Mouse (Mus musculus) limb, embryonic 11.5 days (tissue): ENCODE data around the gene Krt23. TPM values are rescaled to one million over a fixed set of nuclear protein-coding genes. Genes with fewer than 3 reads are reported as not detected.

Experiments used
- ATAC-seq: fragments of 200-750 bp; cut with Nextera tagmentation; 2 replicates; pipeline ENCODE4 v1.8.0; 2017; ENCODE audit warnings: low read depth; ENCODE audit not compliant: insufficient number of reproducible peaks, low FRiP score, low TSS enrichment
- DNase-seq: peaks from one replicate; pipeline ENCODE4 v3.0.0-alpha.2; 2015; ENCODE audit warnings: low spot score
- H3K27ac ChIP-seq: fragments of 300-500 bp; sonication (generic); replicated peaks from 2 replicates; pipeline ENCODE4 v1.5.1; 2014; ENCODE audit warnings: low read depth, mild to moderate bottlenecking, low read length
- H3K27me3 ChIP-seq: fragments of 300-500 bp; sonication (generic); 2 replicates; pipeline ENCODE4 v1.6.1; 2014; ENCODE audit warnings: mild to moderate bottlenecking, low read length, mixed read lengths; ENCODE audit not compliant: control insufficient read depth, insufficient read depth
- H3K36me3 ChIP-seq: fragments of 300-500 bp; sonication (generic); 2 replicates; pipeline ENCODE4 v1.6.1; 2014; ENCODE audit warnings: mild to moderate bottlenecking, low read length, moderate library complexity, mixed read lengths; ENCODE audit not compliant: control insufficient read depth, insufficient read depth
- H3K4me1 ChIP-seq: fragments of 300-500 bp; sonication (generic); 2 replicates; pipeline ENCODE4 v1.6.1; 2014; ENCODE audit warnings: low read length, mixed read lengths; ENCODE audit not compliant: control insufficient read depth, insufficient read depth
- H3K4me2 ChIP-seq: fragments of 300-500 bp; sonication (generic); 2 replicates; pipeline ENCODE4 v1.6.1; 2014; ENCODE audit warnings: low read depth, mild to moderate bottlenecking, moderate library complexity; ENCODE audit not compliant: severe bottlenecking
- H3K4me3 ChIP-seq: fragments of 300-500 bp; sonication (generic); 2 replicates; pipeline ENCODE4 v1.5.1; 2014; ENCODE audit warnings: low read depth, low read length
- H3K9ac ChIP-seq: fragments of 300-500 bp; sonication (generic); 2 replicates; pipeline ENCODE4 v1.6.1; 2014; ENCODE audit warnings: mild to moderate bottlenecking, low read length
- H3K9me3 ChIP-seq: fragments of 300-500 bp; sonication (generic); 2 replicates; pipeline ENCODE4 v1.6.1; 2016; ENCODE audit warnings: low read length; ENCODE audit not compliant: control insufficient read depth
- WGBS: fragments of 180-500 bp; shearing (Covaris S2); extraction: QIAGEN DNeasy Blood & Tissue Kit; methylation state at CpG from one replicate; pipeline ENCODE4 v1.1.7; 2014; 5-methylcytosine and 5-hydroxymethylcytosine counted together
- polyA plus RNA-seq: library from polyadenylated mRNA; unstranded; fragments of >200 nt; fragmentation: Nextera tagmentation; extraction: Ambion mirVana; gene quantifications from 2 replicates; pipeline ENCODE4 v1.2.1, GENCODE M21; 2014

Gene Krt23
- polyA plus RNA-seq, 1 experiment from 2014 or later, result 0.24 TPM

GRCm38 (mm10) chr11:99439465-99439864 is 53.5 kb downstream of the Krt23 start:
- H3K9ac ChIP-seq, result no peak overlapping the region
- no peaks in the 10 kb centered on the region for H3K4me1 ChIP-seq
- DNase-seq (no peak), ATAC-seq (no peak)
- H3K27ac ChIP-seq, result no peak overlapping the region
- no peak overlapping the region for H3K4me2 ChIP-seq
- H3K27me3 ChIP-seq, result no peaks in the 10 kb centered on the region
- no peaks in the 10 kb centered on the region for H3K9me3 ChIP-seq
- WGBS, result 63% methylated on average over 10 of the region's 10 CpGs
- H3K4me3 ChIP-seq, result no peak overlapping the region
- H3K36me3 ChIP-seq, result no peaks in the 10 kb centered on the region

- no peaks in the 10 kb centered on the region for H3K9me3 ChIP-seq
- H3K4me2 ChIP-seq, result no peak within 1 kb of the TSS
- H3K4me1 ChIP-seq, result no peaks in the 10 kb centered on the region
- no peak within 1 kb of the TSS for H3K9ac ChIP-seq
- WGBS, result 43% methylated on average over 10 of the region's 10 CpGs
- no peaks in the 10 kb centered on the region for H3K36me3 ChIP-seq
- H3K27ac ChIP-seq, result no peak within 1 kb of the TSS
- no peak within 1 kb of the TSS for H3K4me3 ChIP-seq
- no peaks in the 10 kb centered on the region for H3K27me3 ChIP-seq
- ATAC-seq (no peak), DNase-seq (no peak)
Observed at GRCm38 (mm10) chr11:99437972-99438371, 55.0 kb downstream of the Krt23 start, which contains the start of gene Krt20. Krt20 (minus strand) TSS chr11:99438150.

GRCm38 (mm10) chr11:99436625-99437024 is 56.3 kb downstream of the Krt23 start:
- Histone ChIP-seq H3K36me3 (no peaks in the 10 kb centered on the region), H3K4me3 (no peak overlapping the region), H3K4me2 (no peak overlapping the region), H3K27ac (no peak overlapping the region), H3K27me3 (no peaks in the 10 kb centered on the region), H3K9ac (no peak overlapping the region), H3K9me3 (no peaks in the 10 kb centered on the region), H3K4me1 (no peaks in the 10 kb centered on the region)
- 86% methylated on average over 4 of the region's 4 CpGs for WGBS
- DNase-seq (no peak), ATAC-seq (no peak)

GRCm38 (mm10) chr11:99430670-99431069 is 62.3 kb downstream of the Krt23 start:
- Histone ChIP-seq H3K36me3 (no peaks in the 10 kb centered on the region), H3K4me3 (no peak overlapping the region), H3K27me3 (no peaks in the 10 kb centered on the region), H3K4me2 (no peak overlapping the region), H3K27ac (no peak overlapping the region), H3K9ac (no peak overlapping the region), H3K4me1 (no peaks in the 10 kb centered on the region), H3K9me3 (no peaks in the 10 kb centered on the region)
- 55% methylated on average over 12 of the region's 12 CpGs for WGBS
- ATAC-seq (no peak), DNase-seq (peak; percentile 24)

Other genes with a start within 250 kb of the Krt23 start
- gene Krt222, start 249.1 kb downstream of the Krt23 start, polyA plus RNA-seq, result 0.13 and 0.16 TPM in 2 replicates
- gene Krt24, start 207.9 kb downstream of the Krt23 start, polyA plus RNA-seq, result 0.51 TPM in 1 of 2 replicates, not detected in the other
- not detected in 2 replicates for gene Krt25, start 170.2 kb downstream of the Krt23 start, polyA plus RNA-seq
- not detected in 2 replicates for gene Krt26, start 155.2 kb downstream of the Krt23 start, polyA plus RNA-seq
- gene Krt27, start 142.0 kb downstream of the Krt23 start, polyA plus RNA-seq, result not detected in 2 replicates
- gene Krt28, start 118.2 kb downstream of the Krt23 start, polyA plus RNA-seq, result 0.41 and 0.47 TPM in 2 replicates
- gene Krt10, start 103.8 kb downstream of the Krt23 start, polyA plus RNA-seq, result 23.8 and 24.0 TPM in 2 replicates
- gene Krt12, start 70.9 kb downstream of the Krt23 start, polyA plus RNA-seq, result not detected in 2 replicates
- 0.32 and 0.44 TPM in 2 replicates for gene Krt20, start 55.0 kb downstream of the Krt23 start, polyA plus RNA-seq
- 0.12 TPM in 1 of 2 replicates, not detected in the other for gene Krt39, start 28.2 kb upstream of the Krt23 start, polyA plus RNA-seq
- gene Krt40, start 50.0 kb upstream of the Krt23 start, polyA plus RNA-seq, result not detected in 2 replicates
- gene Krtap3-3, start 57.7 kb upstream of the Krt23 start, polyA plus RNA-seq, result not detected in 2 replicates
- gene Krtap3-2, start 63.7 kb upstream of the Krt23 start, polyA plus RNA-seq, result not detected in 2 replicates
- not detected in 2 replicates for gene Gm11939, start 66.3 kb upstream of the Krt23 start, polyA plus RNA-seq
- not detected in 2 replicates for gene Krtap3-1, start 73.5 kb upstream of the Krt23 start, polyA plus RNA-seq
- gene Krtap1-5, start 87.9 kb upstream of the Krt23 start, polyA plus RNA-seq, result not detected in 2 replicates
- gene Krtap1-4, start 90.5 kb upstream of the Krt23 start, polyA plus RNA-seq, result not detected in 2 replicates
- not detected in 2 replicates for gene Krtap1-3, start 98.2 kb upstream of the Krt23 start, polyA plus RNA-seq
- not detected in 2 replicates for gene Krtap9-3, start 105.0 kb upstream of the Krt23 start, polyA plus RNA-seq
- gene Gm11938, start 110.2 kb upstream of the Krt23 start, polyA plus RNA-seq, result not detected in 2 replicates
- gene Gm11937, start 117.1 kb upstream of the Krt23 start, polyA plus RNA-seq, result not detected in 2 replicates
- not detected in 2 replicates for gene Krtap2-4, start 121.7 kb upstream of the Krt23 start, polyA plus RNA-seq
- gene Gm11562, start 127.3 kb upstream of the Krt23 start, polyA plus RNA-seq, result not detected in 2 replicates
- gene Krtap4-1, start 135.1 kb upstream of the Krt23 start, polyA plus RNA-seq, result not detected in 2 replicates
- gene Krtap4-2, start 141.9 kb upstream of the Krt23 start, polyA plus RNA-seq, result not detected in 2 replicates
- not detected in 2 replicates for gene Krtap4-7, start 151.0 kb upstream of the Krt23 start, polyA plus RNA-seq
- not detected in 2 replicates for gene Gm11555, start 157.1 kb upstream of the Krt23 start, polyA plus RNA-seq
- not detected in 2 replicates for gene Gm11563, start 165.8 kb upstream of the Krt23 start, polyA plus RNA-seq
- gene Krtap4-6, start 172.8 kb upstream of the Krt23 start, polyA plus RNA-seq, result not detected in 2 replicates
- not detected in 2 replicates for gene Gm14190, start 197.6 kb upstream of the Krt23 start, polyA plus RNA-seq
- not detected in 2 replicates for gene Gm14180, start 241.2 kb upstream of the Krt23 start, polyA plus RNA-seq